Mouse (Mus musculus) heart, adult 2 months (tissue): ENCODE measurements at regions not wholly inside any gene's neighbourhood (a gene's known extent, or its start where the extent isn't known, plus 50 kb on each side); places are given as distances from the start of the nearest gene placed in this dataset.

Source experiments
- CTCF ChIP-seq: fragments of 200-600 bp; IDR thresholded peaks from 2 replicates; pipeline ENCODE4 v1.8.1; 2022; ENCODE audit warnings: antibody characterized with exemption, mild to moderate bottlenecking, moderate library complexity
- EP300 ChIP-seq: fragments of 200-500 bp; IDR thresholded peaks from 2 replicates; pipeline ENCODE4 v1.6.1; 2011; ENCODE audit warnings: low read depth, low read length, control low read depth; ENCODE audit not compliant: insufficient read depth
- POLR2A ChIP-seq: fragments of 200-500 bp; IDR thresholded peaks from 2 replicates; pipeline ENCODE4 v1.6.1; 2011; ENCODE audit warnings: mild to moderate bottlenecking, low read depth, low read length, control low read depth; ENCODE audit not compliant: insufficient read depth

GRCm38 (mm10) chr13:46088237-46088636 lies 123.4 kb upstream of the Atxn1 start:
- TF ChIP-seq EP300 (no peak), POLR2A (no peak), CTCF (peak; percentile 36)
